Mouse (Mus musculus) testis, adult 2 months (tissue): Measurements from ENCODE around the gene Mall. TPM values are rescaled to one million over a fixed set of nuclear protein-coding genes. Genes with fewer than 3 reads are reported as not detected.

Experiments
- H3K27ac ChIP-seq: fragments of 200-500 bp; 2 replicates; pipeline ENCODE4 v1.5.1; 2012; ENCODE audit warnings: low read depth, low read length; ENCODE audit not compliant: control insufficient read depth, insufficient read depth
- H3K27me3 ChIP-seq: fragments of 200-500 bp; 2 replicates; pipeline ENCODE4 v1.6.1; 2012; ENCODE audit warnings: mild to moderate bottlenecking, low read length, moderate library complexity; ENCODE audit not compliant: control insufficient read depth, insufficient read depth
- H3K36me3 ChIP-seq: fragments of 200-500 bp; 2 replicates; pipeline ENCODE4 v1.6.1; 2012; ENCODE audit warnings: mild to moderate bottlenecking, low read length; ENCODE audit not compliant: control insufficient read depth, insufficient read depth
- H3K4me1 ChIP-seq: fragments of 200-500 bp; 2 replicates; pipeline ENCODE4 v1.6.1; 2012; ENCODE audit warnings: low read length; ENCODE audit not compliant: control insufficient read depth, insufficient read depth
- H3K4me3 ChIP-seq: fragments of 200-500 bp; 2 replicates; pipeline ENCODE4 v1.5.1; 2012; ENCODE audit warnings: low read depth, mild to moderate bottlenecking, low read length, moderate library complexity, mixed read lengths; ENCODE audit not compliant: control insufficient read depth
- CTCF ChIP-seq: fragments of 200-500 bp; IDR thresholded peaks from 2 replicates; pipeline ENCODE4 v1.5.1; 2012; ENCODE audit warnings: low read depth, mild to moderate bottlenecking, inconsistent platforms, low read length, moderate library complexity; ENCODE audit not compliant: control insufficient read depth, insufficient read depth, insufficient replicate concordance
- POLR2A ChIP-seq: fragments of 200-500 bp; IDR thresholded peaks from 2 replicates; pipeline ENCODE4 v1.6.1; 2012; ENCODE audit warnings: low read depth, mild to moderate bottlenecking, inconsistent platforms, low read length, moderate library complexity; ENCODE audit not compliant: control insufficient read depth
- polyA plus RNA-seq: library from polyadenylated mRNA; depleted of rRNA; stranded (reverse); fragments of >200 nt; gene quantifications from 2 replicates; pipeline ENCODE4 v1.2.3, GENCODE M21; 2012

Mall gene
- polyA plus RNA-seq, 1 experiment: 4.4 TPM

GRCm38 (mm10) chr2:127742637-127743036 lies 12.9 kb upstream of the Mall start:
- Histone ChIP-seq H3K4me1 (no peaks in the 10 kb centered on the region), H3K36me3 (peaks cover under 1% of the 10 kb centered on the region; the same call in 1 of the 2 replicates), H3K4me3 (no peak overlapping the region), H3K27me3 (no peaks in the 10 kb centered on the region), H3K27ac (no peak overlapping the region)
- no peak for TF ChIP-seq CTCF
- no peak for TF ChIP-seq POLR2A

DNA sequence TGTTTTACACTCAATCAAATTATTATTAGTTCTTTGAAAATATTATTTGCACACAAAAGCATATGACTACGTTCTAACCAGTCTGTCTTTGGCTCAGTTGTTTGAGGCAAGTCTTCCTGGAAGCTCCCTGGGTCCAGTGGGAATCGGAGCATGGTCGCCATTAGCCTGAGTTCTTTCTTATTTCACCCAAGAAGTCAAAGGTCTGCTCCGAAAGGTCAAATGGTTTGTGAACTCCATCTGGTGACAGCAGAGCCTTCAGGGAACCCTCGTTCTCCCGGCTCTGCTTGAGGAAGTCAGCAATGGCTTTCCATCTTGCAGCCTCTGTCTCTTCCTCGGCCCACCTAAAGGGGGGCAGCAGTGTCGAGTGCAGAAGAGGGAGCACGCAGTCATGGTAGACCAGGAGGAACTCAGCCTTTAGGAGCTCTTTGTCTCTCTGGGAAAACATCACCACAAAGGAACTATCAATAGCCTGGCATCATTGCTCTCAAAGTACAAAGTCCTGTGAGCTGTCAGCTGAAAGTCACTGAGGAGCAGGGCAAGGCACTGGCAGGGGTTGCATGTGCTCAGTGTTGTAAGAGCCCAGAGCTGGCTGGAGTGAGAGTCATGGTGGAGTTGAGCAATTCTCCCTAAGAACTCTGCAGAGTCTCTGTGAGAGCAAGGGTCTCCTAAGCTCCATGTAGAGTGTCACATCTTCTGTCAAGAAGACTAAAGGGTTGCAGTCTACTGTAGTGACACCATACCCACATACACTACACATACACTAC lies 11.2 kb upstream of the Mall start:
- Histone ChIP-seq H3K4me1 (no peaks in the 10 kb centered on the region), H3K27me3 (no peaks in the 10 kb centered on the region), H3K27ac (no peak overlapping the region), H3K4me3 (no peak overlapping the region), H3K36me3 (no peaks in the 10 kb centered on the region; the same call in 1 of the 2 replicates)
- no peak for TF ChIP-seq POLR2A
- no peak for TF ChIP-seq CTCF

- Histone ChIP-seq H3K27me3 (no peaks in the 10 kb centered on the region), H3K36me3 (no peaks in the 10 kb centered on the region; the same call in 1 of the 2 replicates), H3K4me3 (no peak overlapping the region), H3K4me1 (no peaks in the 10 kb centered on the region), H3K27ac (no peak overlapping the region)
- TF ChIP-seq POLR2A (no peak), CTCF (no peak)
These were observed 8.2 kb upstream of the Mall start for GRCm38 (mm10) chr2:127737885-127738284.

DNA sequence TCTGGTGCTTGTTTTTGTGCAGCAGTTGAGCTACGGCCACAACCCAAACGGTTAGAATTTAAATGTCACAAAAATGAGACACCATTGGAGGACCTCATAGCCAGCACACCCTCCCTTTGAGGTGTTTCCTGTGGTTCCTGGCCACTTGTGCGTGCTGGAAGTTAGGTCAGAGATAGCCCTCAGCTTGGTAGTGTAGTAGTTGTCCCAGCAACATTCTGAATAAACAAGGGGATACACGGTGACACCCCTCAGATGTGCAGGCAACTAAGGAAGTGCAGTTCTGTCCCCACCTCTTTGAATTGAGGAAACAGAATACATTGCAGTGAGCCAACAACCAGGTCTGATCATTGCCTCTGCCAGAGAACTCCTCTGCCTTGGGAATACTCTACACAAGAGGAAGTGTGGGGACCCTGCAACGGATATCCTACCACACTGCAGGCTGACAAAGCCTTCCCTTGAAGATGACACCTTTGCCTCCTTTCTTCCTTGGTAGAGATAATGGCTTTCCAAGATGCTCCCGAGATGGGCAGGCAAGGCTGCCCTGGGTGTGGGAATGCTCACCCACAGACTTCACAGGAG lies 7.0 kb upstream of the Mall start:
- TF ChIP-seq CTCF (no peak), POLR2A (no peak)
- Histone ChIP-seq H3K4me1 (no peaks in the 10 kb centered on the region), H3K4me3 (no peak overlapping the region), H3K36me3 (no peaks in the 10 kb centered on the region; the same call in 1 of the 2 replicates), H3K27me3 (no peaks in the 10 kb centered on the region), H3K27ac (no peak overlapping the region)

- no peaks in the 10 kb centered on the region for H3K36me3 ChIP-seq
- no peak overlapping the region for H3K4me3 ChIP-seq
- H3K27ac ChIP-seq: no peak overlapping the region
- no peaks in the 10 kb centered on the region for H3K27me3 ChIP-seq
- TF ChIP-seq CTCF (no peak), POLR2A (no peak)
- peaks cover 4% of the 10 kb centered on the region; the same call in 1 of the 2 replicates for H3K4me1 ChIP-seq
These were observed 5.9 kb upstream of the Mall start for GRCm38 (mm10) chr2:127735512-127736145.

- TF ChIP-seq CTCF: no peak
- no peak for TF ChIP-seq POLR2A
- peaks cover 11% of the 10 kb centered on the region for H3K4me1 ChIP-seq
These were observed 5.2 kb upstream of the Mall start for GRCm38 (mm10) chr2:127734889-127735288.

GRCm38 (mm10) chr2:127730301-127730997 lies 717 bp upstream of the Mall start:
- H3K4me1 ChIP-seq: peaks cover 24% of the 10 kb centered on the region
- no peaks in the 10 kb centered on the region for H3K27me3 ChIP-seq
- H3K27ac ChIP-seq: no peak overlapping the region
- H3K4me3 ChIP-seq: no peak overlapping the region
- TF ChIP-seq POLR2A: no peak
- no peak for TF ChIP-seq CTCF
- H3K36me3 ChIP-seq: no peaks in the 10 kb centered on the region

More at GRCm38 (mm10) chr2:127734889-127735288, 5.2 kb upstream of the Mall start:
- no peak overlapping the region for H3K27ac ChIP-seq
- no peaks in the 10 kb centered on the region for H3K27me3 ChIP-seq
- no peaks in the 10 kb centered on the region for H3K36me3 ChIP-seq
- no peak overlapping the region for H3K4me3 ChIP-seq
